Mouse (Mus musculus): Measurements from ENCODE around the gene Cts8. TPM values are rescaled to one million over a fixed set of nuclear protein-coding genes. Genes with fewer than 3 reads are reported as not detected.

Gene Cts8
- total RNA-seq (2017): not detected in 2 replicates

DNA sequence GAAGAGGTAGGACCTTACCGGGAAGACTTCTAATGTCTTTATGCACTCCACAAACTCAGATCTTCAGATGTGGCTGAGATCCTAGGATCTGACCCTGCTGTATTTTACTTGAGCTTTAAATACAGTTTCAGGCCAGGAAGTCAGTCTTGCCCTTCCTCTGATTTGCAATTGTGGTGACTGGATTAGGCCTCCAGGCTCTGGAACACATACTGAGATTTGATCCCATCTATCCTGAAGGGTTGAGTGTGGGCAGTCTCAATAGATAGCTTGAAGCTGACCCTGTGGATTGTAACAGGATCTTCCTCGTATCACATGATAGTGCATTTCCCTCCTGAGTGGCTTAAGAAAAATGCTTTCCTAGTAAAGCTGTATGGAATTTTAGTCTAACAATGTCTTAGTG lies at the start of gene Cts8:
TSS of gene Cts8 (minus strand) at position 101 of the 400 bp plus-strand sequence.
- ATAC-seq (ENCODE audit: extremely low read depth, insufficient number of reproducible peaks, low FRiP score, poor library complexity, severe bottlenecking): no peak

DNA sequence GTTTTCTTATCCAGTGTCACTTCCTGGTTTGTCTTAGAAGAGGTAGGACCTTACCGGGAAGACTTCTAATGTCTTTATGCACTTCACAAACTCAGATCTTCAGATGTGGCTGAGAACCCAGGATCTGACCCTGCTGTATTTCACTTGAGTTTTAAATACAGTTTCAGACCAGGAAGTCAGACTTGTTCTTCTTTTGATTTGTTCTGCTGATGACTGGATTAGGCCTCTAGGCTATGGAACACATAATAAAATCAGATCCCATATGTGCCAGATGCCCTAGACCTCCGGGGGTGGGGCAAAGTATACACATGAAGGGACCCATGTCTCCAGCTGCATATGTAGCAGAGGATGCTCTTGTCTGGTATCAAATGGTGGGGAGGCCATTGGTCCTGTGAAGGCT lies 33.6 kb upstream of the Cts8 start, which contains the start of gene Gm49398:
TSS of gene Gm49398 (minus strand) at position 101 of the 400 bp plus-strand sequence.
- no peak for ATAC-seq (ENCODE audit: extremely low read depth, insufficient number of reproducible peaks, low FRiP score, poor library complexity, severe bottlenecking)

DNA sequence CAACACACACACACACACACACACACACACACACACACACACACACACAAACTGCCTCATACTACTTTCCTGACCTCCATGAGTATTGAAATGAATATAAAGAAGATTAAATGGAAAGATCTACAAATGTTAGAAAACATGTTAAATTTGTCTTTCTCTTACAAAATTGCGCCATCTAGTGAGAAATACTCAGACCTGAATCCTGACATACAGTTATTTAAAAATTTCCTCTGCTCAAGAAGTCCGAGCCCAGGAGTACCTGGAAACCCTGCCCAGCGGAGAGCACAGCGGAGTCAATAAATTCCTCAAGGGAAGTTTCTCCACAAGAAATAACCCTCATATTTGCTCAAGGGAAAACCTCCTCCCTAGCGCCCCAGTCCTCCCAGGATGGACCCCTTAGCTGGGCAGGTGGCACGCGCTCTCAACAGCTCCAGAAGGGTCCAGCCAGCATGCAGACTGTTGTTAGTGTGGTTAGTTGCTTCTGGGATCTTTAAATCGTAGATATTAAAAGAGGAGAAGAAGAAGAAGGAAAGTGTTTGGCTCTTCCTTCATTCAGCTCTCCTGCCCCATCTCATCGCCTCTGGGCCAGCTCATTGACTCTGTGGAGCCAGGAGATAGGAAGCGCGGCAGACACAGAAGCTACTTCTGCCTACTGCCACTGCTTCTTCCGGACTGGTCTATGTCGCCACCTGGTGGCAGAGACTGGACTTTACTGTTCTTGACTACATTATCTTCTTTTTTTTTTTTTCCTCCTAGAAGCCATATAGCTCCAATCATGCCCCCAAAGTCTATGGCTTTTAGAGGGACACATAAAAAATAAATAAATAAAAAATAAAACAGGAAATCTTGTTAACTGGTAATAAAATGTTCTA lies 13.8 kb downstream of the Cts8 start:
- no peak for ATAC-seq (ENCODE audit: extremely low read depth, insufficient number of reproducible peaks, low FRiP score, poor library complexity, severe bottlenecking)

DNA sequence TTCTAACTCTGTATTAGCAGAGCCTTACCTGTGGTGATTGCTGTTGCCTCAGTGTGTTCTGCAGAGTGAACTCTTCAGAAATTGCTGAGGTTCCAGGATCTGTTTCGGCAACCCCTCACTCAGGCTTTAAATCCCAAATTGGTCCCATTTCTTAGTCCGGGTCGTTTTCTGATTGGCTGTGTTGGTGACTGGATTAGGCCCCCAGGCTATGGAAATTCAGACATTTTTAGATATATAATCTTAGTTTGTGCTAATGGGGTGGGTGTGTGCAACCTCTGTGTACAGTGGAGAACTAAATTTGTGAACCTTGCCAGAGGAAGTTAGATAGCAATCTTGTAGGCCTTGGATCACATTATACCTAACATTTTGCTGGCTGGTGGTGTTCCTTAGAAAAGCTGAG lies 51.8 kb downstream of the Cts8 start, which contains the start of gene Cts6:
TSS of gene Cts6 (minus strand) at position 101 of the 400 bp plus-strand sequence.
- ATAC-seq (ENCODE audit: extremely low read depth, insufficient number of reproducible peaks, low FRiP score, poor library complexity, severe bottlenecking): no peak

Other genes with a start within 250 kb of the Cts8 start
- gene Ctsj, start 249.4 kb downstream of the Cts8 start, total RNA-seq (2017): not detected in 2 replicates
- not detected in 2 replicates for gene Ctsq, start 214.7 kb downstream of the Cts8 start, total RNA-seq (2017)
- gene Ctsr, start 91.1 kb downstream of the Cts8 start, total RNA-seq (2017): not detected in 2 replicates
- not detected in 2 replicates for gene Cts6, start 51.9 kb downstream of the Cts8 start, total RNA-seq (2017)
- not detected in 2 replicates for gene Gm49398, start 33.5 kb upstream of the Cts8 start, total RNA-seq (2017)
- gene Cts7, start 102.8 kb upstream of the Cts8 start, total RNA-seq (2017): not detected in 2 replicates

All from neutrophil, adult 5-6 weeks (primary cell).